Mouse (Mus musculus): Measurements from ENCODE around the gene Slc36a3.

Gene Slc36a3

GRCm38 (mm10) chr11:55077331-55078231 is 73.9 kb downstream of the Slc36a3 start, which contains the start of gene Ccdc69:
Ccdc69 (minus strand) TSS chr11:55078131.
- intact Hi-C loops (cut with DNase I), result no loop called here

- intact Hi-C loops (cut with DNase I), result no loop called here
Observed at GRCm38 (mm10) chr11:55076234-55076633, 75.3 kb downstream of the Slc36a3 start.

GRCm38 (mm10) chr11:55075602-55076001 is 75.9 kb downstream of the Slc36a3 start:
- intact Hi-C loops (cut with DNase I), result no loop called here

Measured in adrenal gland (tissue).